Comparison of ENCODE assay signal across 14 mouse cellular contexts in the genomic region with DNA sequence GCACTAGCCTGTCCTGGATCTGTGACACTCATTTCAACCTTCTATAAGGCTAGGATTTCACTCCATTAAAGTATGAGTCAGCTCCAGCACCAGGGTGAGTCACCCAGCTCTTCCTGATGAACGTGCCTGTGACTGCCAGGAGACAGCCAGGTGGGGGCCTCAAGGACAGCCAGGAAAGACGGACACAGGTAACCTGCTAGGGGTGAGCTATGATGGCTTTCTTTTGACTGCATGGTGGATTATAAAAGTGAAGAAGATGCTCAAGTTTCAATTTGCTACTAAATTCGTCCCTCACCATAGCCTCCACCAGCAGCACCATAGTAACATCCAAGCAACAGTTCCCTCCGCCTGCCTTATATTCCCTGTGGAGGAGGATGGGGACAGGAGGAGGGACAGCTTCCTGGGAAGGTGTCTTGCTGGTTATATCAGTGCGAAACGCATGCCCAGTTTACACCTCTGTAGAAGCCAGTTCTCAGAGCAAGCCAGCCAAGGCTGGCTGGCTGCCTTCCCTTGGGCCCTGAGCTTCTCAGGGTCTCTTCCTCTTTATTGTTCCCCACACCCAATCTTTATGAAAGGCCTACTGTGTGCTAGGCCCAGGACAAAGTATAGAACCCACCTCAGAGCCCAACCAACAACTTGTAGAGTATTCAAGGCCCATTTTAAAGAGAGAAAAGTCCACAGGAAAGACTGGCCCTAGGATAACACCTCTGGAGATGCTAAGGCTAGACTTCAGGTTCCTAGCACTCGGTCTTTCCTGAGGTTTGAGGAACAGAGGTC. TPM values are rescaled to one million over a fixed set of nuclear protein-coding genes. Genes with fewer than 3 reads are reported as not detected.
A peak's percentile ranks its signal among the peaks of the same experiment; 100 is the strongest.
DNase-seq lines count a peak whose midpoint lies in the region; ATAC-seq and TF ChIP-seq lines count a peak whose summit lies in the region.
"Had no signal": no experiment of that assay in that cellular context is flagged by ENCODE, and none has a peak within 500 bp of the region (broad histone marks: within the 10 kb centered on the region; RNA-seq: fewer than 3 reads in every experiment).

No protein-coding gene starts in this region.

- no peaks in the 10 kb centered on the region for H3K9me3 ChIP-seq in liver, embryonic 12.5 days (replicated peaks)
- no peaks in the 10 kb centered on the region for H3K9me3 ChIP-seq in liver, postnatal 0 days (ENCODE audit: low read length)
- no peaks in the 10 kb centered on the region for H3K9me3 ChIP-seq in intestine, embryonic 14.5 days (ENCODE audit: control insufficient read depth, low read length)
- H3K9me3 ChIP-seq in stomach, embryonic 16.5 days (replicated peaks; ENCODE audit: control insufficient read depth, low read length) = no peaks in the 10 kb centered on the region
- H3K9me3 ChIP-seq: lung, embryonic 15.5 days; neural tube, embryonic 12.5 days had no signal

- no peak for TF ChIP-seq EP300 in liver, postnatal 0 days (IDR thresholded peaks at IDR 0.05; ENCODE audit: low read depth)

- H3K9ac ChIP-seq in liver, embryonic 12.5 days = no peak overlapping the region
- no peak overlapping the region for H3K9ac ChIP-seq in liver, postnatal 0 days (replicated peaks)
- no peak overlapping the region for H3K9ac ChIP-seq in intestine, embryonic 14.5 days (ENCODE audit: low read length)
- no peak overlapping the region for H3K9ac ChIP-seq in stomach, embryonic 16.5 days (ENCODE audit: low read length)
- H3K9ac ChIP-seq: lung, embryonic 15.5 days; neural tube, embryonic 12.5 days had no signal

- no peak overlapping the region for H3K4me2 ChIP-seq in liver, embryonic 12.5 days
- H3K4me2 ChIP-seq in liver, postnatal 0 days (ENCODE audit: low read depth, low read length) = no peak overlapping the region
- no peak overlapping the region for H3K4me2 ChIP-seq in intestine, embryonic 14.5 days (ENCODE audit: low read length)
- no peak overlapping the region for H3K4me2 ChIP-seq in stomach, embryonic 16.5 days (ENCODE audit: low read depth, low read length)
- H3K4me2 ChIP-seq: lung, embryonic 15.5 days; midbrain, embryonic 11.5 days; neural tube, embryonic 12.5 days had no signal

- H3K36me3 ChIP-seq in liver, embryonic 12.5 days = no peaks in the 10 kb centered on the region
- no peaks in the 10 kb centered on the region for H3K36me3 ChIP-seq in liver, postnatal 0 days (replicated peaks; ENCODE audit: insufficient read depth, low read length)
- no peaks in the 10 kb centered on the region for H3K36me3 ChIP-seq in intestine, embryonic 14.5 days (ENCODE audit: control insufficient read depth, insufficient read depth, low read length)
- no peaks in the 10 kb centered on the region for H3K36me3 ChIP-seq in stomach, embryonic 16.5 days (ENCODE audit: control insufficient read depth, insufficient read depth, low read length)
- H3K36me3 ChIP-seq: lung, embryonic 15.5 days; neural tube, embryonic 12.5 days had no signal

- DNase-seq in adrenal gland, adult 8-10 months = peak; percentile 42
- DNase-seq in adrenal gland, postnatal 4 days (ENCODE audit: low spot score in 2 of 2) = no peak
- no peak for DNase-seq in liver, postnatal 0 days
- DNase-seq in intestine, embryonic 14.5 days (ENCODE audit: low spot score) = no peak
- no peak for DNase-seq in heart, postnatal 14 days
- no peak for DNase-seq in heart, postnatal 36 days
- DNase-seq: kidney, adult 8-10 months; thymus, postnatal 36 days had no signal

- no peaks in the 10 kb centered on the region for H3K27me3 ChIP-seq in liver, embryonic 12.5 days (replicated peaks)
- H3K27me3 ChIP-seq in liver, postnatal 0 days (ENCODE audit: insufficient read depth, low read length) = no peaks in the 10 kb centered on the region
- H3K27me3 ChIP-seq in intestine, embryonic 14.5 days (replicated peaks; ENCODE audit: control insufficient read depth, insufficient read depth, low read length) = no peaks in the 10 kb centered on the region
- H3K27me3 ChIP-seq in stomach, embryonic 16.5 days (ENCODE audit: control insufficient read depth, insufficient read depth, low read length) = no peaks in the 10 kb centered on the region
- H3K27me3 ChIP-seq: lung, embryonic 15.5 days; neural tube, embryonic 12.5 days had no signal

- TF ChIP-seq CTCF in liver, postnatal 0 days (IDR thresholded peaks at IDR 0.05; ENCODE audit: low read depth) = no peak

- intact Hi-C loops in heart, postnatal 14 days (cut with DNase I) = no loop called here
- intact Hi-C loops in heart, postnatal 36 days (cut with DNase I) = no loop called here

- H3K4me1 ChIP-seq in liver, embryonic 12.5 days = peaks cover 57% of the 10 kb centered on the region
- peaks cover 20% of the 10 kb centered on the region for H3K4me1 ChIP-seq in liver, postnatal 0 days (ENCODE audit: insufficient read depth)
- H3K4me1 ChIP-seq in intestine, embryonic 14.5 days (replicated peaks; ENCODE audit: control insufficient read depth, insufficient read depth, low read length) = peaks cover 16% of the 10 kb centered on the region
- H3K4me1 ChIP-seq in stomach, embryonic 16.5 days (ENCODE audit: control insufficient read depth, insufficient read depth, low read length) = peaks cover 22% of the 10 kb centered on the region

- H3K27ac ChIP-seq in liver, embryonic 12.5 days = peak overlapping the region; percentile 52; the same call in 1 of the 2 replicates
- H3K27ac ChIP-seq in liver, postnatal 0 days (ENCODE audit: low read depth) = no peak overlapping the region
- H3K27ac ChIP-seq in intestine, embryonic 14.5 days (ENCODE audit: low read depth) = peak overlapping the region; percentile 27; the same call in 1 of the 2 replicates
- peak overlapping the region; percentile 70 for H3K27ac ChIP-seq in stomach, embryonic 16.5 days (ENCODE audit: low read length)
- H3K27ac ChIP-seq: lung, embryonic 15.5 days; neural tube, embryonic 12.5 days had no signal

- no peak overlapping the region for H3K4me3 ChIP-seq in liver, embryonic 12.5 days
- H3K4me3 ChIP-seq in liver, postnatal 0 days (ENCODE audit: low read depth, low read length) = no peak overlapping the region
- H3K4me3 ChIP-seq in intestine, embryonic 14.5 days (ENCODE audit: low read depth, low read length) = no peak overlapping the region
- no peak overlapping the region for H3K4me3 ChIP-seq in stomach, embryonic 16.5 days (replicated peaks; ENCODE audit: low read length)
- H3K4me3 ChIP-seq: lung, embryonic 15.5 days; neural tube, embryonic 12.5 days had no signal

- no peak for ATAC-seq in liver, embryonic 12.5 days
- ATAC-seq in liver, postnatal 0 days = no peak
- no peak for ATAC-seq in intestine, embryonic 14.5 days (replicated peaks; ENCODE audit: low FRiP score, low TSS enrichment, low read depth)
- ATAC-seq in stomach, embryonic 16.5 days (ENCODE audit: insufficient read depth, low FRiP score) = peak; percentile 6; the same call in 1 of the 2 replicates
- ATAC-seq: forebrain, embryonic 14.5 days had no signal

- 73% methylated on average over 7 of the region's 7 CpGs for WGBS in liver, embryonic 12.5 days (ENCODE audit: insufficient replicate concordance)
- 73% methylated on average over 7 of the region's 7 CpGs for WGBS in liver, postnatal 0 days (ENCODE audit: insufficient replicate concordance)
- WGBS in intestine, embryonic 14.5 days = 75% methylated on average over 7 of the region's 7 CpGs
- 68% methylated on average over 7 of the region's 7 CpGs for WGBS in stomach, embryonic 16.5 days

RNA-seq across cellular contexts. Expression of a gene that starts 6.0 kb away (rescaled TPM):
- total RNA-seq in adrenal gland, adult 8-10 months (2022) = 10 to 100 TPM; 22.2 to 27.9 (median 26.0) TPM
- total RNA-seq in adrenal gland, postnatal 4 days (2021) = 10 to 100 TPM; 13.0 to 15.5 TPM
- 309 TPM in 2 replicates for polyA plus RNA-seq in liver, embryonic 12.5 days (2016; fragmentation: Nextera tagmentation; extraction: Ambion mirVana)
- polyA plus RNA-seq in liver, postnatal 0 days (2015; fragmentation: Nextera tagmentation; extraction: Ambion mirVana) = 25.4 and 29.6 TPM in 2 replicates
- 131 and 132 TPM in 2 replicates for polyA plus RNA-seq in intestine, embryonic 14.5 days (2014; fragmentation: Nextera tagmentation; extraction: Ambion mirVana)
- 142 and 155 TPM in 2 replicates for polyA plus RNA-seq in stomach, embryonic 16.5 days (2015; fragmentation: Nextera tagmentation; extraction: Ambion mirVana)
- total RNA-seq in heart, postnatal 14 days (2021) = 1 to 10 TPM; 6.2 to 8.5 TPM
- 10 to 100 TPM in 1 of 2 experiments, 1 to 10 TPM in 1; 9.5 to 12.7 TPM for total RNA-seq in heart, postnatal 36 days (2021)
